Mouse (Mus musculus) embryonic fibroblast, embryonic 13.5 days (primary cell): Measurements from ENCODE around the gene Ccdc30.

Source experiments
- CTCF ChIP-seq: IDR thresholded peaks from 2 replicates; pipeline ENCODE4 v1.5.1; 2011; ENCODE audit warnings: mild to moderate bottlenecking, control low read depth, low read length, moderate library complexity, borderline replicate concordance; ENCODE audit not compliant: insufficient read depth
- POLR2A ChIP-seq: IDR thresholded peaks from 2 replicates; pipeline ENCODE4 v1.6.1; 2011; ENCODE audit warnings: low read depth, mild to moderate bottlenecking, control low read depth, low read length, moderate library complexity

GRCm38 (mm10) chr4:119345508-119345907, 69.8 kb downstream of the Ccdc30 start:
- TF ChIP-seq CTCF: no peak
- no peak for TF ChIP-seq POLR2A
